Mouse (Mus musculus): Measurements from ENCODE around the gene Mpzl3.

Mpzl3 gene

DNA sequence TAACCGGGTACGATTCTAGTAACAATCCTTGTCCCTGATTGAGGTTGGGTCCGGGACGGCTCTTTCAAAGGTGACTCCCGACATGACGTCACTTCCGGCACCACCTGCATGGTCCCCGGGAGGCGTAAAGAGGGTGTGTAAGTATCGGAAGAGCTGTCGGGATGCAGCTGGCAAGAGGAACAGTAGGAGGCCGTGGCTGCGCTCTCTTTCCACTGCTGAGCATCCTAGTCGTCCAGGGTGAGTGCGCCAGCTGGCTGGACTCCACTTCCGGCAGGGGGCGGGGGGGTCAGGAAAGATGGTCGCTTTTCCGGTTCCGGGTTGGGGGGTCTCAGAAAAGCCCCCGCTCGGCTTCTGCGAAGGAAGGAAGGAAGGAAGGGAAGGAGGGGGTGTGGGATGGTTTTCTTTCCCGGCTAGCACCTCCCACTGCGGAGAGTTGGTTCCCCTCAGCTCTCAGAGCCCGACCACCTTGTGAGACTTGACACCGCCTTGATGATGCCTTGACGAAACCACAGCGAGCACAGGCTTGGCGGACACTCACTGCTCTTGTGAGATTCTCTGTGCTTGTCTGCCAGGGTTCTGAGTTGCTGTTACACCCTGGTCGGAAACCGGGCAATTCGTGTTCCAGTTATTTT is at the start of gene Mpzl3:
Gene Mpzl3, plus strand, starts transcription at position 105 of the 632 bp plus-strand sequence.
- in situ Hi-C loops (cut with MboI; ENCODE audit: unreplicated experiment in 2 of 2): loop anchor here (5.0 to 10.0 kb wide), 2 partner anchors 60 to 62 kb away; partner anchors contain the start of gene Scn2b (in 2 of the 2)

DNA sequence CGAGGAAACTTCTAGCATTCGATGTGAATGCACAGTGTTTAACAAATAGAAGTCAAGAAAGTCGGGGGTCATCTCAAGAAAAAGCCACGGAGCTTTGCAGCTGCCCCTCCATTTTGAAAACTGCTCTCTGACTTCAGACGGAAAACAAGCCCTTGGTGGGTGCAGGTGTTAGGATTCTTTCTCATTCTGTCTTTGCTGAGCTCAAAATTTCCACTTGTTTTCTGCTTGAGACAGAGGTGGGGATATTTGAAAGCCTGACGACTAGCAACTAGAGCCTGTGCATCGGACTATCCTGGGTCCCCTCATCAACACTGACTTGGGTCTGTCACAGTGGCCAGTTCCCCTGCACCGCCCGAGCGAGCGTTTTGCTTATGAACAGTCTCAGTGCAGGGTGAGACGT is 47.6 kb upstream of the Mpzl3 start:
- in situ Hi-C loops (cut with MboI; ENCODE audit: unreplicated experiment in 2 of 2): no loop called here

DNA sequence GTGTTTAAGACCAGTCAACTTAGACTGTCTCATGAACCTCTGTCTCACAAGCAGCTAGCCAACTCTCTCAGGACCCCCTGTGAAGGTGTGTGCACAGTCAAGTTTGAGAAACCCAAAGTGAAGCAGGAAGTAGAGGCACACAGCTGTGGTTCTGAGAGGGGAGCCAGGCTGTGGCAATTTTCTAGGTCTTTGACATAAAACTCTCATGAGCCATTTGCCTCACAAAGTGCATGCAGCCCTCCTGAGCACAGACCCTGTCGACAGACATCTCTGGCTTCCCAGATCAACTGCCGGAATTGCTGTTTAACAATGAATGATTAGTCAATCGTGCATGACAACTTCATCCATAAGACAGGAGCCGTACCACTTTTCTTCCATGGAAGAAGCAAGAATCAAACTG is 46.6 kb upstream of the Mpzl3 start:
- in situ Hi-C loops (cut with MboI; ENCODE audit: unreplicated experiment in 2 of 2): no loop called here

DNA sequence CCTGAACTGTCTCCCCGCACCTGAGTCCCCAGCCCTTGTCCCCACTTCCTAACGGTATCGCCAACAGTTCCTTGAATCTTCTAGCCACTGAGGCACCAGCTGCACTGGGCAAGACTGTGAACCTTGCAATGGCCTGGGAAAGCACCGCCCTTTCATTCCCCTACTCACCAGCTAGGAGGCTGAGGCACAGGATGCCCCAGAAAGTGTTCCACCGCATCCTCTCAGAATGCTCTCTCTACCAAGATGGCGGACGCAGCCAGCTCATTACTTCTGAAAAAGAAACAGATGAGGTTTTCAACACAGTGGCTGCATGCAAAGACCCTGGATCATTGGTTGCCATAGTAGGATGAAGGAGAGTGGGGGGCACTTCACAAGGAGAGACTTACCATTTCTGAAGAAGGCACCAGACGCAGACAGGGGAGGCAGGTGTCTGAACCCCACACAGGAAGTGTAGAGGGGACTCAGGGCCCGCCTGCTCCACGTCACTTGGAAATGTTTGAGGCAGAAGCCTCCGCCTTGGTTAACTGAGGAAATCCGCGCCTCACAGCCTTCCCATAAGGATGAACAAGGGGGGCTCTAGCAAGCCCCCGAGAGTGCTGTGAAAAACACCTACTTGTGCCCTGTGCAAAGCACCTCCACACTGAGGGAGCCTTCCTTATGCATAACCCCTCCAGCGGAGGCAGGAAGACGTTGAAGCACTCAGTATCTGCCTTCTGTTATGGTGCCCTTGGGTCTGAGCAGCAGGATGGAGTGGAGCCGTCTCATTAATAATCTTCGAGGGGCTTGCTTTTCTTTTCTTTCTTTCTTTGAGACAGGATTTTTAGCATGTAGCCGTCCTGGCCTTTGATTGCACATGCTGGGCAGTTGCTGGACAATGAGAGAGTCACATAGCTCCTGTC is 45.6 kb upstream of the Mpzl3 start, which contains the start of gene Cd3e:
Gene Cd3e, minus strand, starts transcription at position 448 of the 899 bp plus-strand sequence.
- in situ Hi-C loops (cut with MboI; ENCODE audit: unreplicated experiment in 2 of 2): loop anchor here in 1 of 2 experiments (5.0 kb wide), 1 partner anchor 37 kb away; no protein-coding TSS in a partner anchor

DNA sequence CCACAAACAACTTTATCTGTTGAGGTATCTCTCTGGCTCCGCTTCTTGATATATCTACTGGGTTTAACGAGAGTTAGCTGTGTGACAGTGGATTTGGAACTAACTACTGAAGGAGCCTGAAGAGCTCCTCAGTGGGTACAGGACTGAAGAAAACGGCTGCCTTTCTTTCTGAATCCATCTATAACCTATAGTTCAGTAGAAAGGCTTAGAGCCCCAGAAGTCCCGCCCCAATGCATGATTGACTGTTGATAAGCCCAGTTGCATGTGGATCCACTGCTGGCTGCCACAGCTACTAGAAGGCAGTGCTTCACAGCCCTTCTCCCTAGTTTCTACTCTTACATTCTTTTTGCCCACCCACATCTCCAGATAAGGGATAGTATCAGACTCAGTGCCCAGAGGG is 44.5 kb upstream of the Mpzl3 start:
- in situ Hi-C loops (cut with MboI; ENCODE audit: unreplicated experiment in 2 of 2): loop anchor here in 1 of 2 experiments (5.0 kb wide), 1 partner anchor 38 kb away; no protein-coding TSS in a partner anchor

DNA sequence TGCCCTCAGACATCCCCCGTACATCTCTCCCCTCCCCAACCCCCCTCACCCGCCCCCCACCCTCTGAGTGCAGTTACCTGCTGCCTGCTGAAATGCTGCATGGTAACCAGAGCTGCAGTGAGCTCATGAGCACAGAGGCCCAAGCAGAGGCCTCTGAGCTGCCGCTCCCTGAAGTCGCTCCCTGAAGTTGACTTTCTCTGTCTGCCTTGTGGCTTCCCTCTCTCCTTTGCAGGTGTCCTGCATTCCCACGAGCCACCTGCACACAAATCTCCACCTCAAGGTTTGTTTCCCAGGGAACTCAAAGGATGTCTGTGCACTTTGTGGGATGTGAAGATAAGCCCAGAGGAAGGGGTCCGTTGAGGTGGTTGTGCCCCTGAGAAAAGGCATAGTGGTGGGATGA is 43.7 kb upstream of the Mpzl3 start:
- in situ Hi-C loops (cut with MboI; ENCODE audit: unreplicated experiment in 2 of 2): loop anchor here in 1 of 2 experiments (5.0 kb wide), 1 partner anchor 39 kb away; no protein-coding TSS in a partner anchor

DNA sequence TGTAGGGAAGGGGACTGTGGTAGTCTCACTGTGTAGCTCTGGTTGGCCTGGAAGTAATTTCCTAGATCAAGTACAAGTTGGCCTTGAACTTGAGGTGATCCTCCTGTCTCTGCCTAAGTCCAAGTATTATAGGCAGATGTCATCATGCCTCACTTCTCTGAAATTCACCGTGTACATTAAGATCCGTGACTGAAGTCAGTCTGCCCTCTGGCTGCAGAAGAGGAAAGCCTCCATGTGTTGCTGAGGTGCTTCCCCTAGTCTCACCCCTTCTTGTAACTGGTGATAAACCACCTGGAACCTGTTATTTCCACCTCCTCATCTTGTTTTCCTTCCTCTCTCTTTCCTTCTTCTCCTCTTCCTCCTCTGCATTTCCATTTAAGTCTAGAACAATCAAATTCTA is 40.1 kb upstream of the Mpzl3 start:
- in situ Hi-C loops (cut with MboI; ENCODE audit: unreplicated experiment in 2 of 2): loop anchor here (5.0 kb wide), 1 partner anchor 43 kb away; no protein-coding TSS in a partner anchor

DNA sequence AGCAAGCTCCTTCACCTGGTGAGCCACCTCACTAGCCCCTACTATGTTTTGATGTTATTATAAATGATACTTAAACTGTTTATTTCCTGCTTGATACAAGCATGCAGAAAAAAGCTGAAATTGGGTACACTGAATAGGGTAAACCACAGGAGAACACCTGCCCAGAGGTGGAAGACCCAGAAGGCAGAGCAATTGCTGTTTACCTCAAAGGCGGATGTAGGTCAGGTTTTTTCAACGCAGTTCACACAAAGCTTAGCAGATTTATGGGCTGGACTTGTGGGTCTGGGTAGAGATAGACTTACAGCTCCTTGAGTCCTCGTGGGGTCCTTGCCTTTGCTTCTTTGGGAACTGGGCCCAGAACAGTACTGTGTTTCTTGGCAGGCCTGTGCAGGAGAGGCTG is 39.1 kb upstream of the Mpzl3 start:
- in situ Hi-C loops (cut with MboI; ENCODE audit: unreplicated experiment in 2 of 2): loop anchor here in 1 of 2 experiments (5.0 kb wide), 1 partner anchor 44 kb away; no protein-coding TSS in a partner anchor

DNA sequence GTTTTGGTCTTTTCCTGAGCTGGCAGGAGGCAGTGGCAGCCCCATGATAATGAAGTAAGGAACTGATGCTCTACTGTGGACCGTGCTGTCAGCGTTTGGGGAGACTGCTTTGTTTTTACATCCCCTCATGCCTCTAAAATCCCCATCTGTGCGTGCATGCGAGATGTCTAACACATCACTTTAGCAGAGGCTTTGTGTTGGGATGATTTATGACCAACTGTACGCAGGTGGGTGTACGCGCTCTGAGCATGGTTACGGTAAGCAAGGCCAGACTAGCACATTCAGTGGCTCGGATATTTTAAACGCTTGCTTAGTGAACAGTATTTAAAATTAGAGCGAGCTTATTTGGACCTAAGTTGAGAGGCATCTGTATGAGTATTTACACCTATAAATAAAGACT is 37.0 kb upstream of the Mpzl3 start:
- in situ Hi-C loops (cut with MboI; ENCODE audit: unreplicated experiment in 2 of 2): loop anchor here in 1 of 2 experiments (5.0 kb wide), 1 partner anchor 46 kb away; no protein-coding TSS in a partner anchor

DNA sequence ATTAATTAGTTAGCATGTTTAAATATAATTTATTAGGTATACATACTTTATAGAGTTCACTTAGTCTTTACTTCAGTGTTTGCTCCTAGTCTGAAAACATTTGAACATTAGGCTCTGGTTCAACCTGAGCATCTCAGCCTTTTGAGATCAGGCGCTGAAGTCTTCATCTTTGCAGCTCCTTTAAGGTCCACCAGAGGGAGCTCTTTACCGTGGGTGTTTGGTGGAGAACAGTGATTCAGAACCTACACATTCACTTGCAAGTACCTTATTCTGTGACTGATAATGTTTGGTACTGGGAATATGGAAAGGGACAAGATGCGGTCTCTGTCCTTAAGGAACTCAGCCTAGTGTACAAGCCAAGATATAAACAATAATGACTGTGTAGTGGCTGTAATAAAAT is 32.2 kb upstream of the Mpzl3 start:
- in situ Hi-C loops (cut with MboI; ENCODE audit: unreplicated experiment in 2 of 2): loop anchor here (10.0 kb wide), 2 partner anchors 372 to 392 kb away; partner anchors contain the start of gene Fxyd2 (in 1 of the 2)

DNA sequence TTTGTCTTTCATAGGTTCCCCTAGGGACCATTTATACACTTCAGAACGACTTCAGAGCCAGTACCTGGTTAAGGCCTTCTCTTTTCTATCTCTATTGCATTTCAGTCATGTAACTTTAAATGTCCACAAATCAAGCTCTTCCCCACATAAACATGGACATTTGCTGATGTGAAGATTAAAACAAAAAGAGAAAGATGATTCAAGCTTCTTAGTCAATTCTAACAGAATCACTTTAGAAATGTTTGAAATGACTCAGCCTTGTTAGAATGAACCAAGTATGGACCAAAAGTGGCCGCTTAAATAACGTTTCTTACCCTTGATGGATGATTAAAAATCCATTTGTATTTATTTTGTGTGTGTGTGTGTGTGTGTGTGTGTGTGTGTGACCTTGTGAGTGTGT is 31.3 kb upstream of the Mpzl3 start:
- in situ Hi-C loops (cut with MboI; ENCODE audit: unreplicated experiment in 2 of 2): loop anchor here (10.0 kb wide), 2 partner anchors 371 to 391 kb away; partner anchors contain the start of gene Fxyd2 (in 1 of the 2)

DNA sequence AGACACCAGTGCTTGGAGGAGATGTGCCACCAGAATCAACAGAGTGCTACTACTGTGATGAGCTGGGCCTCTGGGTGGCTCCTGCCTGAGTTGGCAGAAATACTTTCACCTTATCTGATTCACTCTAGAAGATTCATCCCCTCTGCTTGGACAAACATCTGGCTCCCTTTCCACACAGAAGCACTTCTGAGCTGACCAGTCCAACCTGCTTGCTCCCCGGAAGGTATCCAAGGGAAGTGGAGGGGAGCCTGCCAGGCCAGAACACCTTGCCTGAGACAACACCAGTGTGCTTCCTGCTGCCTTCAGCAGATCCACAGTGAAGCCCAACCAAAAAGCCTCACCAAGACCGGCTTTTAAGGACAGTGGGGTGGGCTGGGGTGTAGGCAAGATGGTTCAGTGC is 30.8 kb upstream of the Mpzl3 start:
- in situ Hi-C loops (cut with MboI; ENCODE audit: unreplicated experiment in 2 of 2): loop anchor here (10.0 kb wide), 2 partner anchors 371 to 391 kb away; partner anchors contain the start of gene Fxyd2 (in 1 of the 2)

DNA sequence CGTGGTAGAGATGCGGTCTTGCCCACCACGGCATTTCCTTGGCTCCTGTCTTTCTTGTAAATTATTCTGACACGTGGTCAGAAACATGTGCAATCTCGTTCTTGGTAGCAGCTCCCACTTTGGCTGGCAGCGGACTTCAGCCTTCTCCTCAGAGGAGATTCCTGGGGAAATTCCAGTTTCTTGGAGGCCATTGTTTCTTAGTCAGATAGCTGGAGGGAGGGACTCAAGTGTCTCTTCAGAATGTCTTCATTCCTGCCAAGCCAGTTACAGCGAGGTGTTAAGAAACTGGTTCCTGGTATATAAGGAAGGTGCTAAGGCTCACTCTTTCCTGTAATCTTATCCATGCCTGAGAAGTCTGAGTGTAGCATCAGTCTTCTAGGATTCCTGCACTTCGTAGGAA is 27.6 kb upstream of the Mpzl3 start:
- in situ Hi-C loops (cut with MboI; ENCODE audit: unreplicated experiment in 2 of 2): loop anchor here (5.0 to 25.0 kb wide), 6 partner anchors 90 to 387 kb away; partner anchors contain the start of genes Fxyd2 (in 1 of the 2) and Scn2b (in 1 of the 2)

DNA sequence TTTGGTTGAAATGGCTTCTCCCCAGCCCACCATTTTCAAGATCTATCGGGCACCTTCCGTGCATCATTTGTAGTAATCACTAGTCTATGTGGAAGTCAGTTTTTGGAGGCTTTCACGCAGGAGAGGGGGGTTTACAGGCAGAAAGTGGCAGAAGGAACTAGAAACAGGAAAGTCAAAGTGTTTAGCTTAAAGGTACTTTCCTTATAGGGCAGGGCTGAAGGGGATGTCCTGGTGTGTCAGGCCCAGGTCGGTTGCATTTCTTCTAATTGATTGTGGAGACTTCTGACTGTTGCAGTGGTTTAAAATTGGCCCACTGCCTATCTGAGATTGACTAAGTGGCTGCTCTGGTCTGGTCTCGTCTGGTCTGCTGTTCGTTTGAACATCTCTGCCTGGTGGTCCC is 24.6 kb upstream of the Mpzl3 start:
- in situ Hi-C loops (cut with MboI; ENCODE audit: unreplicated experiment in 2 of 2): loop anchor here in 1 of 2 experiments (25.0 kb wide), 1 partner anchor 257 kb away; no protein-coding TSS in a partner anchor

DNA sequence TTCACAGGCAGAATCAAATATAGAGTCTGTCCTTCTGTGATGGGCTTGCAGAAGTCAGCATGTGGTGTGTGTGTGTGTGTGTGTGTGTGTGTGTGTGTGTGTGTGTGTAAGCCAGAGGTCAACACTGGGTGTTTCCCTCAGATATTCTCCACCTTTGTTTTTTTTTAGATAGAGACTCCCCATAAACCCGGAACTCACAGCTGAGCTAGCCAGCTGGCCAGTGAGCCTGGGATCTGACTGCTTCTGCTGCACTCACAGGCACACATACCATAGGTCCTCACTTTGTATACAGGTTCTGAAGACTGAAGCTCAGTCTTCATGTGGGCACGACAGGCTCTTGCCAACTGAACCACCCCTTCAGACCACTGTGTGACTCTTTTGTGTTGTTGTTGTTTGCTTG is 22.7 kb upstream of the Mpzl3 start:
- in situ Hi-C loops (cut with MboI; ENCODE audit: unreplicated experiment in 2 of 2): loop anchor here in 1 of 2 experiments (25.0 kb wide), 1 partner anchor 255 kb away; no protein-coding TSS in a partner anchor

DNA sequence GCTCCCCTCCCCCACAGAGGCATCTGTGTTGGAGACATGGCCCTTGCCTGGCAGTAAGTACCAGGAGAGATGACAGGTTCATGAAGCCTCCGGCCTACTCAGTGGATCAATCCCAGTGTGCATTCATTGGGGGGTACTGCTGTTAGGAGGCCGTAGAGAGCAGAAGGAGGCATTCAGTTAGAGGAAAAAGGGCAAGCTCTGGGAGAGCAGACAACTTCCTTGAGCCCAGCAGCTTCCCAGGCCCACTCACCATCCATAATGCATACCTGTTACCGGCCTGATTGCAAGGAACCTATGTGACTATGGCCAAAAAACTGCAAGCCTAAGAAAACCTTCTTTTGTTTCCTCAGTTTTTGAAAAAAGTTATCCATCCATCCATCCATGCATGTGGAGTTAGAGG is 20.5 kb upstream of the Mpzl3 start:
- in situ Hi-C loops (cut with MboI; ENCODE audit: unreplicated experiment in 2 of 2): loop anchor here in 1 of 2 experiments (25.0 kb wide), 1 partner anchor 253 kb away; no protein-coding TSS in a partner anchor

DNA sequence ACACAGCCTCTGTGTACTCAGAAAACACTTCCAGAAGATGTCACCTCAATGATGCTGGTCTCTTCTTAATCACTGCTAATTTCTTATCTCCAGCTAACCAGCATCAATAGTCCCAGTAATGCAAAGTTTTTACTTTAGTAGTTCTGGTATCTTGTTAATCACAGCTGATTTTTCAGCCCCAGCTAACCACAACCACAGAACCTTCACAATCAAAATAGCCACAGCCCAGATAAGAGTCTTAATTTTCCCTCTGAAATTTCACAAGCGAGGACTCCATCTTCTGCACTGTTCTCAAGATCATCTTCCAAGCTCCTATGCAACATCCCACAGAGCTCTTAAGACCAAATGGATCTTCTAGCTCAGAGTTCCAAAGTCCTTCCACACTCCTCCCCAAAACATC is 17.2 kb upstream of the Mpzl3 start:
- in situ Hi-C loops (cut with MboI; ENCODE audit: unreplicated experiment in 2 of 2): loop anchor here in 1 of 2 experiments (25.0 kb wide), 1 partner anchor 249 kb away; no protein-coding TSS in a partner anchor

DNA sequence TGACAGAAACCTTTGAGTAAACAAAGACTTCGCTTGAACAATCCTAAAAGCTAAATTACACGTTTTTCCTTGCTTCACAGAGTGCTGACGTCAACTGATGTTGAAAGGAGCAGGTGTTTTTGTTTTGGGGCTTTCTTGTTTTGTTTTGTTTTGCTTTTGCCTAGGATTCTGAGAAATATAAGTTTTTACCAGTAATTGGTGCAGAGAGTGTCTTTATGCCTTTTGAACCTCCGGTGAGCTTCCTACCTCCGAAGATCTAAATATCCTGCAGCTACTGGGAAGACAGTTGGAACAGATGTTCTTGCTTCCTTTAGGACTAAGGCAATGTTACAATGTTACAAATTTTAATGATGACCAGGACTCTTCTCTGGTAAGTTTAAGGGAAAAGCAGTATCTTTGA is 15.5 kb upstream of the Mpzl3 start, which contains the start of gene Mpzl2:
Gene Mpzl2, plus strand, starts transcription at position 301 of the 400 bp plus-strand sequence.
- in situ Hi-C loops (cut with MboI; ENCODE audit: unreplicated experiment in 2 of 2): loop anchor here in 1 of 2 experiments (25.0 kb wide), 1 partner anchor 248 kb away; no protein-coding TSS in a partner anchor

DNA sequence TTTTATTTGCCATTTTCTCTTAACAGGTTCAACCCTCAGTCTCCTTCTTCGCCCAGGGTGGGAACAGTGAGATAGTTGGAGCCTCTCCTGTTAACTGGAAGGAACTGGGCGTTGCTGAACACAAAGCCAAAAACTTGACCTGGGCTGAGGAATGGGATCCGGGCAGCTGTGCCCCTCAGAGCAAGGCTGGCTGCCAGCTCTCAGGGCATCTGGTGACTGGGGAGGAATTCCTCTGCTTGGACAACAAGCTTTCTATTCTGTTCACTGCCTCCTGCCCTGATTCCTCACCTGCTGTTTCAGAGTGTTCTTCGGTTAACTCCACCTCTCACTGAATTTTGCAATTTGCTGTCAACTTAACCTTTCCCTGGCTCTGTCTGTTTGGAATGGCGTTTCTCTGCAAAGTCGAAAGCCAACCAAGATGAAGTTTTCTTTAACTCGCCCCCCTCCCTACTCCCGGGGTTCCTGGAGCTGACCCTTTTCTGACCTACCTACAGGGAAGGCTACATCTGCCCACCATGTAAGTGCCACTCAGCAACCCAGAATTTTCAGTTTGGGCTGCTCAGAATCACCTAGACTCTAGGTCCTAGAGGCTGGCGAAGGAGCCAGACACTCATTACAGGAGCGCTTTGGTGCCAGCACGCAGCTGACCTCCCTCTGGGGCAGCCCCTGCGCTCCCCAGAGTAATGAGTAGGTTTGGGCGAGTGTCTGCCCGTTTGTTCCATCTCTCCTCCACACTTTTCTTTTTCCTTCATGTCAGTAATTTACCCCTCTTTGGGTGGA is 14.7 kb upstream of the Mpzl3 start:
- in situ Hi-C loops (cut with MboI; ENCODE audit: unreplicated experiment in 2 of 2): loop anchor here in 1 of 2 experiments (25.0 kb wide), 1 partner anchor 247 kb away; no protein-coding TSS in a partner anchor
